Mouse (Mus musculus) B cell, adult 62 days (primary cell): ENCODE data around the gene Gipr. TPM values are rescaled to one million over a fixed set of nuclear protein-coding genes. Genes with fewer than 3 reads are reported as not detected.

Experiments
- total RNA-seq: library from RNA; stranded (reverse); gene quantifications from 4 replicates; pipeline ENCODE4 v1.2.4, GENCODE M21; 2023

Gene Gipr
- not detected in 4 replicates for total RNA-seq

GRCm38 (mm10) chr7:19165656-19166423 is at the start of gene Gipr:
Gipr (minus strand) TSS chr7:19166127.

GRCm38 (mm10) chr7:19211996-19212755 is 46.2 kb upstream of the Gipr start, which contains the start of gene Gpr4:
Gpr4 (plus strand) TSS chr7:19212538.

GRCm38 (mm10) chr7:19175708-19176515 is 10.0 kb upstream of the Gipr start, which contains the start of gene Eml2:
Eml2 (plus strand) TSS chr7:19176421.

GRCm38 (mm10) chr7:19149626-19150025 is 16.3 kb downstream of the Gipr start, which contains the start of gene Snrpd2:
Snrpd2 (plus strand) TSS chr7:19149722.

GRCm38 (mm10) chr7:19148875-19149541 is 16.9 kb downstream of the Gipr start, which contains the start of gene Qpctl:
Qpctl (minus strand) TSS chr7:19149291.

GRCm38 (mm10) chr7:19119631-19120429 is 46.1 kb downstream of the Gipr start, which contains the start of gene Fbxo46:
Fbxo46 (plus strand) TSS chr7:19119859.

GRCm38 (mm10) chr7:19118028-19118771 is 47.7 kb downstream of the Gipr start, which contains the start of gene Gm4969:
Gm4969 (minus strand) TSS chr7:19118368.

Other genes starting within 250 kb of the Gipr start
- gene Nova2, start 240.2 kb downstream of the Gipr start, total RNA-seq: not detected in 4 replicates
- not detected in 4 replicates for gene Nanos2, start 178.7 kb downstream of the Gipr start, total RNA-seq
- gene Mypop, start 174.9 kb downstream of the Gipr start, total RNA-seq: 1.2 to 2.3 TPM (median 1.8 TPM) in 4 replicates
- gene Irf2bp1, start 162.1 kb downstream of the Gipr start, total RNA-seq: 26.8 to 30.9 TPM (median 29.4 TPM) in 4 replicates
- not detected in 4 replicates for gene Foxa3, start 142.6 kb downstream of the Gipr start, total RNA-seq
- 91.9 to 110 TPM (median 103 TPM) in 4 replicates for gene Sympk, start 141.8 kb downstream of the Gipr start, total RNA-seq
- gene Rsph6a, start 111.4 kb downstream of the Gipr start, total RNA-seq: 0.39 TPM in 1 of 4 replicates, not detected in the others
- 17.3 to 21.6 TPM (median 19.2 TPM) in 4 replicates for gene Dmwd, start 89.9 kb downstream of the Gipr start, total RNA-seq
- gene Dmpk, start 82.3 kb downstream of the Gipr start, total RNA-seq: 12.4 to 18.4 TPM (median 13.1 TPM) in 4 replicates
- 0.24 to 0.69 TPM (median 0.42 TPM) in 4 replicates for gene Six5, start 71.5 kb downstream of the Gipr start, total RNA-seq
- not detected in 4 replicates for gene Gm4969, start 47.8 kb downstream of the Gipr start, total RNA-seq
- gene Fbxo46, start 46.3 kb downstream of the Gipr start, total RNA-seq: 20.6 to 21.9 TPM (median 21.4 TPM) in 4 replicates
- 9.9 to 12.7 TPM (median 10.7 TPM) in 4 replicates for gene Qpctl, start 16.8 kb downstream of the Gipr start, total RNA-seq
- 86.8 to 98.6 TPM (median 92.5 TPM) in 4 replicates for gene Snrpd2, start 16.4 kb downstream of the Gipr start, total RNA-seq
- gene Eml2, start 10.3 kb upstream of the Gipr start, total RNA-seq: 19.1 to 28.1 TPM (median 21.6 TPM) in 4 replicates
- gene Gpr4, start 46.4 kb upstream of the Gipr start, total RNA-seq: not detected in 4 replicates
- 52.4 to 62.7 TPM (median 54.4 TPM) in 4 replicates for gene Opa3, start 62.2 kb upstream of the Gipr start, total RNA-seq
- gene Vasp, start 105.7 kb upstream of the Gipr start, total RNA-seq: 346 to 371 TPM (median 369 TPM) in 4 replicates
- gene Ppm1n, start 113.9 kb upstream of the Gipr start, total RNA-seq: not detected in 4 replicates
- gene Rtn2, start 116.5 kb upstream of the Gipr start, total RNA-seq: 0.15 to 0.27 TPM in 2 of 4 replicates, not detected in the others
- gene Fosb, start 143.9 kb upstream of the Gipr start, total RNA-seq: 2,427 to 3,505 TPM (median 2,938 TPM) in 4 replicates
- 59.1 to 71.4 TPM (median 68.3 TPM) in 4 replicates for gene Ercc1, start 178.7 kb upstream of the Gipr start, total RNA-seq
- gene Cd3eap, start 193.4 kb upstream of the Gipr start, total RNA-seq: 4.3 to 7.0 TPM (median 5.9 TPM) in 4 replicates
- gene Ppp1r13l, start 193.6 kb upstream of the Gipr start, total RNA-seq: 0.63 to 2.7 TPM (median 1.5 TPM) in 4 replicates
- gene Ercc2, start 215.9 kb upstream of the Gipr start, total RNA-seq: 68.9 to 74.8 TPM (median 72.8 TPM) in 4 replicates
- 0.60 to 1.2 TPM (median 0.86 TPM) in 4 replicates for gene Klc3, start 238.0 kb upstream of the Gipr start, total RNA-seq
- 0.97 TPM in 1 of 4 replicates, not detected in the others for gene Ckm, start 238.6 kb upstream of the Gipr start, total RNA-seq